Mouse (Mus musculus) lung, postnatal 0 days (tissue): ENCODE data around the gene Eng. TPM values are rescaled to one million over a fixed set of nuclear protein-coding genes. Genes with fewer than 3 reads are reported as not detected.

Source experiments
- ATAC-seq: fragments of 200-750 bp; cut with Nextera tagmentation; 2 replicates; pipeline ENCODE4 v1.8.0; 2017; ENCODE audit warnings: moderate library complexity
- DNase-seq: peaks from one replicate; pipeline ENCODE4 v3.0.0-alpha.2; 2016; ENCODE audit warnings: low spot score
- H3K27ac ChIP-seq: fragments of 300-500 bp; sonication (generic); 2 replicates; pipeline ENCODE4 v1.5.1; 2014; ENCODE audit warnings: antibody characterized with exemption, mild to moderate bottlenecking, low read length, mixed read lengths
- H3K27me3 ChIP-seq: fragments of 300-500 bp; sonication (generic); replicated peaks from 2 replicates; pipeline ENCODE4 v1.6.1; 2014; ENCODE audit warnings: low read length, mixed read lengths; ENCODE audit not compliant: insufficient read depth
- H3K36me3 ChIP-seq: fragments of 300-500 bp; sonication (generic); 2 replicates; pipeline ENCODE4 v1.6.1; 2014; ENCODE audit warnings: low read length, mixed read lengths; ENCODE audit not compliant: insufficient read depth
- H3K4me1 ChIP-seq: fragments of 300-500 bp; sonication (generic); 2 replicates; pipeline ENCODE4 v1.6.1; 2014; ENCODE audit warnings: antibody characterized with exemption, low read depth, low read length, mixed read lengths; ENCODE audit not compliant: insufficient read depth
- H3K4me2 ChIP-seq: fragments of 300-500 bp; sonication (generic); replicated peaks from 2 replicates; pipeline ENCODE4 v1.6.1; 2014; ENCODE audit warnings: low read depth, mild to moderate bottlenecking, low read length, moderate library complexity, mixed read lengths
- H3K4me3 ChIP-seq: fragments of 300-500 bp; sonication (generic); 2 replicates; pipeline ENCODE4 v1.5.1; 2014; ENCODE audit warnings: low read depth, low read length
- H3K9ac ChIP-seq: fragments of 300-500 bp; sonication (generic); replicated peaks from 2 replicates; pipeline ENCODE4 v1.6.1; 2014; ENCODE audit warnings: low read depth, mild to moderate bottlenecking
- H3K9me3 ChIP-seq: fragments of 300-500 bp; sonication (generic); 2 replicates; pipeline ENCODE4 v1.6.1; 2016; ENCODE audit warnings: low read length, mixed read lengths
- CTCF ChIP-seq: IDR thresholded peaks from 2 replicates; pipeline ENCODE4 v1.5.1; 2016; ENCODE audit warnings: antibody characterized with exemption, mild to moderate bottlenecking
- EP300 ChIP-seq: IDR thresholded peaks from 2 replicates; pipeline ENCODE4 v1.6.1; 2016; ENCODE audit warnings: antibody characterized with exemption, mild to moderate bottlenecking, control low read depth
- WGBS: fragments of 180-500 bp; shearing (Covaris S2); extraction: QIAGEN DNeasy Blood & Tissue Kit; methylation state at CpG from one replicate; pipeline ENCODE4 v1.1.7; 2014; 5-methylcytosine and 5-hydroxymethylcytosine counted together
- polyA plus RNA-seq: library from polyadenylated mRNA; unstranded; fragments of >200 nt; fragmentation: Nextera tagmentation; extraction: Ambion mirVana; gene quantifications from 2 replicates; pipeline ENCODE4 v1.2.1, GENCODE M21; 2015

Gene Eng
- polyA plus RNA-seq, 1 experiment from 2014 or later: 130 TPM

- Histone ChIP-seq H3K9ac (no peak overlapping the region), H3K9me3 (no peaks in the 10 kb centered on the region), H3K27ac (no peak overlapping the region), H3K4me1 (peaks cover 13% of the 10 kb centered on the region; the same call in 1 of the 2 replicates), H3K36me3 (no peaks in the 10 kb centered on the region), H3K4me3 (no peak overlapping the region), H3K4me2 (no peak overlapping the region), H3K27me3 (no peaks in the 10 kb centered on the region)
- no peak for DNase-seq
- 83% methylated on average over 8 of the region's 8 CpGs for WGBS
- ATAC-seq: no peak
- no peak for TF ChIP-seq CTCF
- TF ChIP-seq EP300: no peak
These were observed 1.5 kb upstream of the Eng start for GRCm38 (mm10) chr2:32644799-32645475.

DNA sequence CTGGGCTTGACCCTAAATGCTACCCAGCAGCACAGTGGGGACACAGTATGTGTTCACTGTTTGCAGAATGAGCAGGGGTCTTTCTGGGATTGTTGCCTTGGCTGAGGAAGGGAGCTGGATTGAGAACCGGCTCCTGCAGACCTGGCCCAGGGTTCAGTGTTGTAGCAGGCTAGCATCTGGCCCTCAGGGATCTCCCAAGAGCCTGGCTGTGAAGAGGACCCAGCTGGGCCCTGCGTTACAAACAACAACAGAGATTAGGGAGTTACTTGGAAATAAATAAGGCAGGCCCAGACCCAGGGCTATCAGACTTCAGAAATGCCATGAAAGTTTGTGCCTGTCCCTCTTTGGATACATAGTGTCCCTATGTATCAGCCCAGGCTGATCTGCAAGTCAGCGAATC, 748 bp upstream of the Eng start:
- no peaks in the 10 kb centered on the region for H3K9me3 ChIP-seq
- no peak for DNase-seq
- H3K4me1 ChIP-seq: peaks cover 13% of the 10 kb centered on the region; the same call in 1 of the 2 replicates
- no peak for ATAC-seq
- TF ChIP-seq CTCF (no peak; the same call in 1 of the 2 replicates), EP300 (no peak)
- no peak overlapping the region for H3K9ac ChIP-seq
- no peaks in the 10 kb centered on the region for H3K27me3 ChIP-seq
- 61% methylated on average over 3 of the region's 3 CpGs for WGBS
- peak overlapping the region; percentile 91 for H3K27ac ChIP-seq
- H3K36me3 ChIP-seq: no peaks in the 10 kb centered on the region
- no peak overlapping the region for H3K4me2 ChIP-seq
- H3K4me3 ChIP-seq: no peak overlapping the region

GRCm38 (mm10) chr2:32647366-32647765, 971 bp downstream of the Eng start:
- WGBS: 61% methylated on average over 7 of the region's 7 CpGs
- TF ChIP-seq CTCF: no peak
- TF ChIP-seq EP300: no peak
- H3K4me3 ChIP-seq: peak overlapping the region; percentile 51
- peak overlapping the region; percentile 81 for H3K9ac ChIP-seq
- no peaks in the 10 kb centered on the region for H3K36me3 ChIP-seq
- H3K27me3 ChIP-seq: no peaks in the 10 kb centered on the region
- ATAC-seq: peak; percentile 2; the same call in 1 of the 2 replicates
- peak overlapping the region; percentile 53 for H3K4me2 ChIP-seq
- peak overlapping the region; percentile 91 for H3K27ac ChIP-seq
- peaks cover 10% of the 10 kb centered on the region; the same call in 1 of the 2 replicates for H3K4me1 ChIP-seq
- no peaks in the 10 kb centered on the region for H3K9me3 ChIP-seq
- peak; percentile 50 for DNase-seq

GRCm38 (mm10) chr2:32653764-32654163, 7.4 kb downstream of the Eng start:
- H3K27ac ChIP-seq: peak overlapping the region; percentile 86
- no peak overlapping the region for H3K4me3 ChIP-seq
- H3K27me3 ChIP-seq: no peaks in the 10 kb centered on the region
- H3K4me2 ChIP-seq: peak overlapping the region; percentile 22; the same call in 1 of the 2 replicates
- 30% methylated on average over 7 of the region's 7 CpGs for WGBS
- H3K36me3 ChIP-seq: no peaks in the 10 kb centered on the region
- ATAC-seq (no peak), DNase-seq (no peak)
- H3K9me3 ChIP-seq: no peaks in the 10 kb centered on the region
- peaks cover 15% of the 10 kb centered on the region for H3K4me1 ChIP-seq
- TF ChIP-seq EP300 (no peak), CTCF (no peak)
- no peak overlapping the region for H3K9ac ChIP-seq

DNA sequence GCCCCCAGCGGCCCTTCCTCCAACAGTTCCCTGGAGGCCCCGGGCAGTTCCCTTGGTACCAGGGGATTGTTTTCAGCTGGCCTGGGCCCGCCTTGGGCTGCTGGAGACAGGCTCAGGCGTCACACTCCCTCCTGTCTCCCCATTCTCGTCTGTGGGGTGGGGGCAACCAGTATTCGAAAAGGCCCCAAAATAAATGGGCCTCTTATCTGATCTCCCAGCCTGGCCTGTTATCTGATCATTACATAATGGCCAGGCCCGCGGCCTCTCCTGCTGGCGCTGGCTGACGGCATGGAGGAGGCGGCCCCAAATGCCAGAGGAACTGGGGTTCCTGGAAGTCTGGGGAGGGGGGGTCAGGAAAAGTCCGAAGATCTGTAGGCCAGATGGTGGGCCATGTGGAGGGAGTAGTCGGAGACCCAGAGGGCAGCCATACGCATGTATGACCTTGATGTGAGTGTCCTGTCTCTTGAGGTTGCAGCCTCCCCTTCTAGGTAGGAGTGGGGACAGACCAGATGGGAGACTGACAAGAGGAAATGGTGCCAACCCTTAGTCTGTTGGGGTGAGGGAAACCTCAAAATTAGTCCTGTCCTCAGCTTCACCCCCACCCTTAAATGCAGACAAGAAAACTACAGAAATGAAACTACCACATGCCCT, 8.5 kb downstream of the Eng start:
- TF ChIP-seq CTCF (no peak), EP300 (peak; percentile 88)
- Histone ChIP-seq H3K36me3 (no peaks in the 10 kb centered on the region), H3K4me3 (no peak overlapping the region), H3K9me3 (no peaks in the 10 kb centered on the region), H3K4me1 (peaks cover 13% of the 10 kb centered on the region), H3K27ac (peak overlapping the region; percentile 86), H3K4me2 (no peak overlapping the region), H3K27me3 (no peaks in the 10 kb centered on the region), H3K9ac (no peak overlapping the region)
- 35% methylated on average over 14 of the region's 14 CpGs for WGBS
- DNase-seq (peak; percentile 56), ATAC-seq (peak; percentile 59)

- no peak overlapping the region for H3K4me2 ChIP-seq
- no peak overlapping the region for H3K9ac ChIP-seq
- H3K27ac ChIP-seq: peak overlapping the region; percentile 86
- H3K36me3 ChIP-seq: no peaks in the 10 kb centered on the region
- DNase-seq (no peak), ATAC-seq (no peak)
- H3K4me3 ChIP-seq: no peak overlapping the region
- TF ChIP-seq EP300: no peak
- no peaks in the 10 kb centered on the region for H3K9me3 ChIP-seq
- WGBS: 63% methylated on average over 3 of the region's 3 CpGs
- peaks cover 13% of the 10 kb centered on the region for H3K4me1 ChIP-seq
- H3K27me3 ChIP-seq: no peaks in the 10 kb centered on the region
These were observed 9.0 kb downstream of the Eng start for GRCm38 (mm10) chr2:32655394-32655744.
